Mouse (Mus musculus) embryonic facial prominence, embryonic 11.5 days (tissue): ENCODE measurements around the gene Asic3. TPM values are rescaled to one million over a fixed set of nuclear protein-coding genes. Genes with fewer than 3 reads are reported as not detected.

Experiments
- ATAC-seq: fragments of 200-750 bp; cut with Nextera tagmentation; replicated peaks from 2 replicates; pipeline ENCODE4 v1.8.0; 2017; ENCODE audit warnings: low read depth; ENCODE audit not compliant: insufficient number of reproducible peaks, low FRiP score, low TSS enrichment
- DNase-seq: peaks from one replicate; pipeline ENCODE4 v3.0.0-alpha.2; 2015; ENCODE audit warnings: low spot score
- H3K27ac ChIP-seq: fragments of 300-500 bp; sonication (generic); replicated peaks from 2 replicates; pipeline ENCODE4 v1.5.1; 2014; ENCODE audit warnings: mild to moderate bottlenecking, low read depth, low read length, control low read depth
- H3K27me3 ChIP-seq: fragments of 300-500 bp; sonication (generic); 2 replicates; pipeline ENCODE4 v1.6.1; 2014; ENCODE audit warnings: mild to moderate bottlenecking, low read length, moderate library complexity, mixed read lengths; ENCODE audit not compliant: control insufficient read depth, insufficient read depth
- H3K36me3 ChIP-seq: fragments of 300-500 bp; sonication (generic); replicated peaks from 2 replicates; pipeline ENCODE4 v1.6.1; 2014; ENCODE audit warnings: low read depth, mild to moderate bottlenecking, low read length, moderate library complexity, mixed read lengths; ENCODE audit not compliant: control insufficient read depth, insufficient read depth
- H3K4me1 ChIP-seq: fragments of 300-500 bp; sonication (generic); 2 replicates; pipeline ENCODE4 v1.6.1; 2014; ENCODE audit warnings: low read length, mixed read lengths; ENCODE audit not compliant: control insufficient read depth, insufficient read depth
- H3K4me2 ChIP-seq: fragments of 300-500 bp; sonication (generic); 2 replicates; pipeline ENCODE4 v1.6.1; 2014; ENCODE audit warnings: low read depth, mild to moderate bottlenecking, control low read depth, low read length, moderate library complexity
- H3K4me3 ChIP-seq: fragments of 300-500 bp; sonication (generic); 2 replicates; pipeline ENCODE4 v1.5.1; 2014; ENCODE audit warnings: low read depth, low read length, control low read depth
- H3K9ac ChIP-seq: fragments of 300-500 bp; sonication (generic); replicated peaks from 2 replicates; pipeline ENCODE4 v1.6.1; 2014; ENCODE audit warnings: mild to moderate bottlenecking, control low read depth, low read length
- H3K9me3 ChIP-seq: fragments of 300-500 bp; sonication (generic); replicated peaks from 2 replicates; pipeline ENCODE4 v1.6.1; 2016; ENCODE audit warnings: mild to moderate bottlenecking, low read length, inconsistent platforms, mixed read lengths; ENCODE audit not compliant: control insufficient read depth
- WGBS: fragments of 180-500 bp; shearing (Covaris S2); extraction: QIAGEN DNeasy Blood & Tissue Kit; methylation state at CpG from one replicate; pipeline ENCODE4 v1.1.7; 2014; 5-methylcytosine and 5-hydroxymethylcytosine counted together
- polyA plus RNA-seq: library from polyadenylated mRNA; unstranded; fragments of >200 nt; fragmentation: Nextera tagmentation; extraction: Ambion mirVana; gene quantifications from 2 replicates; pipeline ENCODE4 v1.2.1, GENCODE M21; 2014

Gene Asic3
- polyA plus RNA-seq, 1 experiment from 2014 or later, result 0.42 TPM

GRCm38 (mm10) chr5:24452030-24452690 lies 39.0 kb downstream of the Asic3 start, which contains the start of gene Agap3:
Agap3 (plus strand) TSS chr5:24452177.
- DNase-seq (peak; percentile 50), ATAC-seq (peak; percentile 29)
- peak within 1 kb of the TSS; percentile 91 for H3K4me3 ChIP-seq
- H3K27ac ChIP-seq, result peak within 1 kb of the TSS; percentile 93
- H3K9ac ChIP-seq, result peak within 1 kb of the TSS; percentile 96
- peak within 1 kb of the TSS; percentile 99 for H3K4me2 ChIP-seq
- WGBS, result under 1% methylated on average over 76 of the region's 85 CpGs
- no peaks in the 10 kb centered on the region for H3K9me3 ChIP-seq
- peaks cover 9% of the 10 kb centered on the region for H3K4me1 ChIP-seq
- H3K27me3 ChIP-seq, result no peaks in the 10 kb centered on the region
- H3K36me3 ChIP-seq, result no peaks in the 10 kb centered on the region

DNA sequence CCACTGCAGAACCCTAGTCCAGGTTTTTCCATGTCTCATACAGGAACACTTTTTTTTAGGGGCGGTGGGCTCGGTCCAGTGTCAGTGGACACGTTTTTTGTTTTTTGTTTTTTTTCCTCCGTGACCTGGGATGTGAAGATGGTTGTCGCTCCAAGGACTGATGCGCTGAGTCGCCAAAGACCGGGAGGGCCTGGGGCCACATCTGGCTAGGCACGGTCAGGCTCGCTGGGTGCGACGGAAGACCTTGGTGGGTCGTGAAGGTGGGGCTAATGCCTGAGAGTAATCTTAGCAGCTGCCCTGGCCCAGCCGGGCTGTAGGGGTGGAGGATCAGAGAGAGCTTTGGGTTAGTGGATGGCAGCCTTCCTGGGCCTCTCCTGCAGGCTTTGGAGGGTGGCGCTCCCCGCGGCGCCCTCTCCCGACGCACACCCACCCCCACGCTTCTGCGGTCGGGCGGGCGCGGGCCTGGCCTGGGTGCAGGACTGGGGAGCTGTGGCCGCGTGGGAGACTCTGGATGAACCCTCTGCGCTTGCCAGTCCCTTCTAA lies 39.6 kb downstream of the Asic3 start:
- ATAC-seq (no peak), DNase-seq (peak; percentile 30)
- H3K9me3 ChIP-seq, result no peaks in the 10 kb centered on the region
- H3K9ac ChIP-seq, result peak overlapping the region; percentile 96
- peak overlapping the region; percentile 91 for H3K4me3 ChIP-seq
- under 1% methylated on average over 29 of the region's 29 CpGs for WGBS
- peak overlapping the region; percentile 99 for H3K4me2 ChIP-seq
- H3K4me1 ChIP-seq, result peaks cover 9% of the 10 kb centered on the region
- H3K27me3 ChIP-seq, result no peaks in the 10 kb centered on the region
- H3K27ac ChIP-seq, result peak overlapping the region; percentile 93
- H3K36me3 ChIP-seq, result no peaks in the 10 kb centered on the region; the same call in 1 of the 2 replicates

DNA sequence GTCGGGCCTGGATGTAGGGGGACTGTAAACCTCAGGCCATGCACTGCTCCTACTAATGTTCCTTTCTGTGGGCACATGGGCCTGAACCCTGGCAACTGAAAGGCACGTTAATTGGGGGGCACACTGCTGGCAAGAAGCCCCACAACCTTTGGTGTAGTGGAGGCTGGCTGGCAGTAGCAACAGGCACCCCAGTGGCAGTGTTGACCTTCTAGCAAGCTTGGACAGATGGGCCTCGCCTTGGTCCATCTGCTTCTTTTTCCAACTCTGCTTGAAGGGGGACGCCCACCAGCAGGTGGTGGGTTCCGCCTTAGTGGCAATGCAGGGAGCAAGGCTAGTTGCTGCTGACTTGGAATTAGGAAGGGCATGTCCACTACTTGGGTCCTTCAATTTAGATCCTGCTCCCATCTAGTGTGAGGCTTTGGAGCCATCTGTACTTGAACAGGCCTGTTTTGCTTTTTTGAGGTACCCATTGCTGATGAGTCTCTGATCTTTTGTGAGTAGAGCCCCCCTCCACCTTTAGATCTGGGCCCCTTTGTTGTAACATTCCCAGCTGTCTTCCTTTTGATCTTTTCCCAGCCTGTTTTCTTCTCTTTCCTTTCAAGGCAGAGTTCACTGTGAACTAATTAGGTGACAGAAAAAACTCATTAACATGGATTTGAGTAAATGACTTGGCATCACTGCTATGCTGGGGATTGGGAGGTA lies 40.2 kb downstream of the Asic3 start:
- Histone ChIP-seq H3K9ac (peak overlapping the region; percentile 96), H3K4me2 (peak overlapping the region; percentile 99), H3K27ac (0 out of 2 replicates have a peak overlapping the region, but pooled peaks have one; percentile 28), H3K4me1 (peaks cover 9% of the 10 kb centered on the region), H3K36me3 (no peaks in the 10 kb centered on the region; the same call in 1 of the 2 replicates), H3K27me3 (no peaks in the 10 kb centered on the region), H3K9me3 (no peaks in the 10 kb centered on the region), H3K4me3 (peak overlapping the region; percentile 91)
- WGBS, result 10% methylated on average over 5 of the region's 5 CpGs
- DNase-seq, result no peak
- ATAC-seq, result no peak

GRCm38 (mm10) chr5:24453985-24454303 lies 40.8 kb downstream of the Asic3 start:
- WGBS, result 28% methylated on average over 2 of the region's 2 CpGs
- H3K27ac ChIP-seq, result no peak overlapping the region
- 0 out of 2 replicates have a peak overlapping the region, but pooled peaks have one; percentile 12 for H3K4me3 ChIP-seq
- no peaks in the 10 kb centered on the region for H3K9me3 ChIP-seq
- DNase-seq (no peak), ATAC-seq (no peak)
- H3K36me3 ChIP-seq, result no peaks in the 10 kb centered on the region; the same call in 1 of the 2 replicates
- H3K9ac ChIP-seq, result peak overlapping the region; percentile 96; the same call in 1 of the 2 replicates
- H3K4me1 ChIP-seq, result peaks cover 9% of the 10 kb centered on the region
- no peaks in the 10 kb centered on the region for H3K27me3 ChIP-seq
- H3K4me2 ChIP-seq, result peak overlapping the region; percentile 99

GRCm38 (mm10) chr5:24455076-24455475 lies 41.9 kb downstream of the Asic3 start:
- 56% methylated on average over 3 of the region's 3 CpGs for WGBS
- no peaks in the 10 kb centered on the region; the same call in 1 of the 2 replicates for H3K36me3 ChIP-seq
- no peak overlapping the region for H3K9ac ChIP-seq
- no peaks in the 10 kb centered on the region for H3K9me3 ChIP-seq
- ATAC-seq (no peak), DNase-seq (no peak)
- H3K4me2 ChIP-seq, result peak overlapping the region; percentile 2; the same call in 1 of the 2 replicates
- H3K4me3 ChIP-seq, result no peak overlapping the region; the same call in 1 of the 2 replicates
- peaks cover 9% of the 10 kb centered on the region for H3K4me1 ChIP-seq
- no peaks in the 10 kb centered on the region for H3K27me3 ChIP-seq
- H3K27ac ChIP-seq, result no peak overlapping the region

- Histone ChIP-seq H3K27me3 (no peaks in the 10 kb centered on the region), H3K4me3 (no peak overlapping the region), H3K27ac (no peak overlapping the region), H3K9me3 (no peaks in the 10 kb centered on the region), H3K36me3 (no peaks in the 10 kb centered on the region; the same call in 1 of the 2 replicates), H3K4me1 (peaks cover 9% of the 10 kb centered on the region), H3K9ac (no peak overlapping the region), H3K4me2 (peak overlapping the region; percentile 2; the same call in 1 of the 2 replicates)
- no peak for DNase-seq
- ATAC-seq, result no peak
- 55% methylated on average over 7 of the region's 7 CpGs for WGBS
These were observed 42.4 kb downstream of the Asic3 start for GRCm38 (mm10) chr5:24455613-24456012.

- WGBS, result 51% methylated on average over 12 of the region's 12 CpGs
These were observed 53.6 kb downstream of the Asic3 start for GRCm38 (mm10) chr5:24466762-24467161.

More at GRCm38 (mm10) chr5:24466762-24467161, 53.6 kb downstream of the Asic3 start:
- Histone ChIP-seq H3K4me3 (no peak overlapping the region), H3K4me1 (no peaks in the 10 kb centered on the region), H3K27me3 (no peaks in the 10 kb centered on the region), H3K27ac (no peak overlapping the region), H3K36me3 (no peaks in the 10 kb centered on the region), H3K4me2 (no peak overlapping the region), H3K9me3 (no peaks in the 10 kb centered on the region), H3K9ac (no peak overlapping the region)
- DNase-seq (no peak), ATAC-seq (no peak)
